ENCODE assay signal across 15 mouse cellular contexts in genomic region chr17:79485239-79485638, GRCm38 (mm10).
"Had no signal": no experiment of that assay in that cellular context is flagged by ENCODE, and none has a peak within 500 bp of the region (broad histone marks: within the 10 kb centered on the region; RNA-seq: fewer than 3 reads in every experiment).

No protein-coding gene starts in this region.

- H3K4me1 ChIP-seq: intestine, embryonic 15.5 days; limb, embryonic 10.5 days; liver, embryonic 13.5 days; midbrain, embryonic 13.5 days; neural tube, embryonic 12.5 days; stomach, embryonic 15.5 days had no signal

- H3K9me3 ChIP-seq: intestine, embryonic 15.5 days; limb, embryonic 10.5 days; liver, embryonic 13.5 days; midbrain, embryonic 13.5 days; neural tube, embryonic 12.5 days; stomach, embryonic 15.5 days had no signal

- ATAC-seq: intestine, embryonic 15.5 days; liver, postnatal 0 days; midbrain, embryonic 13.5 days had no signal

- H3K36me3 ChIP-seq: intestine, embryonic 15.5 days; limb, embryonic 10.5 days; liver, embryonic 13.5 days; midbrain, embryonic 13.5 days; neural tube, embryonic 12.5 days; stomach, embryonic 15.5 days had no signal

- H3K4me2 ChIP-seq: intestine, embryonic 15.5 days; liver, embryonic 13.5 days; midbrain, embryonic 13.5 days; neural tube, embryonic 12.5 days; stomach, embryonic 15.5 days had no signal

- H3K4me3 ChIP-seq: intestine, embryonic 15.5 days; layer of hippocampus, adult 2 months; limb, embryonic 10.5 days; liver, embryonic 13.5 days; midbrain, embryonic 13.5 days; neural tube, embryonic 12.5 days; stomach, embryonic 15.5 days had no signal

- H3K27me3 ChIP-seq: intestine, embryonic 15.5 days; liver, embryonic 13.5 days; midbrain, embryonic 13.5 days; neural tube, embryonic 12.5 days; stomach, embryonic 15.5 days had no signal

- H3K9ac ChIP-seq: intestine, embryonic 15.5 days; liver, embryonic 13.5 days; liver, postnatal 0 days; midbrain, embryonic 13.5 days; neural tube, embryonic 12.5 days; stomach, embryonic 15.5 days had no signal

- DNase-seq: kidney, adult 18-20 months; kidney, postnatal 10 days; kidney, postnatal 4 days; liver, embryonic 13.5 days; liver, postnatal 0 days; right cerebral cortex, postnatal 14 days; thymus, adult 2 months; thymus, postnatal 25 days had no signal

- H3K27ac ChIP-seq: intestine, embryonic 15.5 days; layer of hippocampus, adult 2 months; limb, embryonic 10.5 days; liver, embryonic 13.5 days; macrophage; midbrain, embryonic 13.5 days; neural tube, embryonic 12.5 days; stomach, embryonic 15.5 days had no signal
